Mouse (Mus musculus): ENCODE results near the gene Traf1. TPM values are rescaled to one million over a fixed set of nuclear protein-coding genes. Genes with fewer than 3 reads are reported as not detected.

The Traf1 gene
- total and polyA plus RNA-seq, 3 experiments = 1.2 to 2.0 (median 1.2) TPM

GRCm38 (mm10) chr2:34903191-34903590 lies 58.4 kb downstream of the Traf1 start:
- 97% methylated on average over 7 of the region's 7 CpGs for WGBS
- Histone ChIP-seq H3K79me2 (replicated peaks; ENCODE audit: control insufficient read depth, insufficient read depth, low read length) (no peaks in the 10 kb centered on the region), H3K9ac (ENCODE audit: low read depth, low read length) (no peak overlapping the region), H3K27me3 (ENCODE audit: control insufficient read depth, insufficient read depth, low read length) (no peaks in the 10 kb centered on the region), H3K4me3 (no peak overlapping the region), H3K36me3 (ENCODE audit: control insufficient read depth, insufficient read depth, low read length) (no peaks in the 10 kb centered on the region), H3K4me1 (ENCODE audit: control insufficient read depth, insufficient read depth, low read length) (no peaks in the 10 kb centered on the region; the same call in 1 of the 2 replicates), H3K27ac (no peak overlapping the region)
- no peak for DNase-seq
- intact Hi-C loops (cut with DNase I) = loop anchor here (5.0 to 10.0 kb wide), 2 partner anchors 69 to 128 kb away; partner anchors contain the start of gene Hspa5
- no peak for TF ChIP-seq POLR2A (IDR thresholded peaks at IDR 0.05; ENCODE audit: insufficient read depth, low read depth, low read length)
- no peak for TF ChIP-seq CTCF (IDR thresholded peaks at IDR 0.05)
- no peak for TF ChIP-seq EP300 (IDR thresholded peaks at IDR 0.05; ENCODE audit: insufficient read depth, low read depth, low read length)

GRCm38 (mm10) chr2:34902731-34903130 lies 58.8 kb downstream of the Traf1 start:
- intact Hi-C loops (cut with DNase I) = loop anchor here (5.0 to 10.0 kb wide), 2 partner anchors 70 to 128 kb away; partner anchors contain the start of gene Hspa5
- 79% methylated on average over 6 of the region's 6 CpGs for WGBS
- no peaks in the 10 kb centered on the region for H3K36me3 ChIP-seq (ENCODE audit: control insufficient read depth, insufficient read depth, low read length)
- no peak for DNase-seq
- no peaks in the 10 kb centered on the region for H3K27me3 ChIP-seq (ENCODE audit: control insufficient read depth, insufficient read depth, low read length)
- H3K79me2 ChIP-seq (replicated peaks; ENCODE audit: control insufficient read depth, insufficient read depth, low read length) = no peaks in the 10 kb centered on the region
- H3K9ac ChIP-seq (ENCODE audit: low read depth, low read length) = no peak overlapping the region
- H3K4me3 ChIP-seq = no peak overlapping the region
- H3K27ac ChIP-seq = no peak overlapping the region
- no peaks in the 10 kb centered on the region; the same call in 1 of the 2 replicates for H3K4me1 ChIP-seq (ENCODE audit: control insufficient read depth, insufficient read depth, low read length)
- TF ChIP-seq EP300 (IDR thresholded peaks at IDR 0.05; ENCODE audit: insufficient read depth, low read depth, low read length) = no peak
- no peak for TF ChIP-seq POLR2A (IDR thresholded peaks at IDR 0.05; ENCODE audit: insufficient read depth, low read depth, low read length)
- no peak for TF ChIP-seq CTCF (IDR thresholded peaks at IDR 0.05)

- Histone ChIP-seq H3K36me3 (ENCODE audit: control insufficient read depth, insufficient read depth, low read length) (no peaks in the 10 kb centered on the region), H3K4me1 (ENCODE audit: control insufficient read depth, insufficient read depth, low read length) (no peaks in the 10 kb centered on the region; the same call in 1 of the 2 replicates), H3K27me3 (ENCODE audit: control insufficient read depth, insufficient read depth, low read length) (no peaks in the 10 kb centered on the region), H3K4me3 (no peak overlapping the region), H3K27ac (no peak overlapping the region), H3K9ac (ENCODE audit: low read depth, low read length) (no peak overlapping the region), H3K79me2 (replicated peaks; ENCODE audit: control insufficient read depth, insufficient read depth, low read length) (no peaks in the 10 kb centered on the region)
- no peak for DNase-seq
- no peak for TF ChIP-seq EP300 (IDR thresholded peaks at IDR 0.05; ENCODE audit: insufficient read depth, low read depth, low read length)
- TF ChIP-seq CTCF (IDR thresholded peaks at IDR 0.05) = no peak
- TF ChIP-seq POLR2A (IDR thresholded peaks at IDR 0.05; ENCODE audit: insufficient read depth, low read depth, low read length) = no peak
- WGBS = 83% methylated on average over 4 of the region's 4 CpGs
- intact Hi-C loops (cut with DNase I) = loop anchor here (5.0 to 10.0 kb wide), 2 partner anchors 71 to 127 kb away; partner anchors contain the start of gene Hspa5
Observed at GRCm38 (mm10) chr2:34901726-34902125, 59.8 kb downstream of the Traf1 start.

GRCm38 (mm10) chr2:34900412-34900811 lies 61.2 kb downstream of the Traf1 start:
- TF ChIP-seq EP300 (IDR thresholded peaks at IDR 0.05; ENCODE audit: insufficient read depth, low read depth, low read length) (no peak), CTCF (IDR thresholded peaks at IDR 0.05) (no peak), POLR2A (IDR thresholded peaks at IDR 0.05; ENCODE audit: insufficient read depth, low read depth, low read length) (no peak)
- intact Hi-C loops (cut with DNase I) = loop anchor here (5.0 to 10.0 kb wide), 2 partner anchors 72 to 126 kb away; partner anchors contain the start of gene Hspa5
- no peak for DNase-seq
- no peak overlapping the region for H3K4me3 ChIP-seq
- H3K36me3 ChIP-seq (ENCODE audit: control insufficient read depth, insufficient read depth, low read length) = no peaks in the 10 kb centered on the region
- H3K4me1 ChIP-seq (ENCODE audit: control insufficient read depth, insufficient read depth, low read length) = no peaks in the 10 kb centered on the region; the same call in 1 of the 2 replicates
- no peak overlapping the region for H3K27ac ChIP-seq
- no peak overlapping the region for H3K9ac ChIP-seq (ENCODE audit: low read depth, low read length)
- no peaks in the 10 kb centered on the region for H3K27me3 ChIP-seq (ENCODE audit: control insufficient read depth, insufficient read depth, low read length)
- no peaks in the 10 kb centered on the region for H3K79me2 ChIP-seq (replicated peaks; ENCODE audit: control insufficient read depth, insufficient read depth, low read length)
- 95% methylated on average over 1 of the region's 1 CpGs for WGBS

- H3K27ac ChIP-seq = no peak overlapping the region
- no peak for DNase-seq
- intact Hi-C loops (cut with DNase I) = loop anchor here (5.0 to 10.0 kb wide), 2 partner anchors 73 to 125 kb away; partner anchors contain the start of gene Hspa5
- H3K9ac ChIP-seq (ENCODE audit: low read depth, low read length) = no peak overlapping the region
- no peak overlapping the region for H3K4me3 ChIP-seq
- no peaks in the 10 kb centered on the region for H3K36me3 ChIP-seq (ENCODE audit: control insufficient read depth, insufficient read depth, low read length)
- WGBS = 83% methylated on average over 11 of the region's 11 CpGs
- no peaks in the 10 kb centered on the region for H3K27me3 ChIP-seq (ENCODE audit: control insufficient read depth, insufficient read depth, low read length)
- H3K79me2 ChIP-seq (replicated peaks; ENCODE audit: control insufficient read depth, insufficient read depth, low read length) = no peaks in the 10 kb centered on the region
- no peaks in the 10 kb centered on the region; the same call in 1 of the 2 replicates for H3K4me1 ChIP-seq (ENCODE audit: control insufficient read depth, insufficient read depth, low read length)
- TF ChIP-seq POLR2A (IDR thresholded peaks at IDR 0.05; ENCODE audit: insufficient read depth, low read depth, low read length) (no peak), CTCF (IDR thresholded peaks at IDR 0.05) (no peak), EP300 (IDR thresholded peaks at IDR 0.05; ENCODE audit: insufficient read depth, low read depth, low read length) (no peak)
Observed at GRCm38 (mm10) chr2:34899682-34900081, 61.9 kb downstream of the Traf1 start.

DNA sequence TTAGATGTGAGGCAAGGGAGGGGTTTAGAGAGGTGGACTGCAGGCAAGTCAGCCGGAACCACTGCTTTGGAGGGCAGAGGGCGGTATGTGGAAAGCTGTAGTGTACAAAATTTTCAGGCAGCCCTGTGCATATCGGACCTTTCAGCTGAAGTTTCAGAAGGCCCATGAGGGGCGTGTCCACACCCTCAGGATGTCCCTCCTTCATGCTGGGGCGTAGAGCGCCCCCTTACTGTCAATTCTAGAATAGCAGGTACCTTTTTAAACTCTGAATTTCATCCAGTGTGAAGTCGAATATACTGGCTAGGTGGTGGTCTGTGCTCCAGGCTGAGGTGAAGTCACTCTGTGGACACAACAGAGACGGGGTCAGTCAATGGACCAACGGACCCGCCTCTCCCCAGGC lies 63.8 kb downstream of the Traf1 start:
- 35% methylated on average over 10 of the region's 10 CpGs for WGBS
- intact Hi-C loops (cut with DNase I) = no loop called here
- Histone ChIP-seq H3K4me1 (ENCODE audit: control insufficient read depth, insufficient read depth, low read length) (no peaks in the 10 kb centered on the region), H3K36me3 (ENCODE audit: control insufficient read depth, insufficient read depth, low read length) (no peaks in the 10 kb centered on the region), H3K79me2 (replicated peaks; ENCODE audit: control insufficient read depth, insufficient read depth, low read length) (no peaks in the 10 kb centered on the region), H3K27me3 (ENCODE audit: control insufficient read depth, insufficient read depth, low read length) (no peaks in the 10 kb centered on the region), H3K27ac (no peak overlapping the region), H3K4me3 (no peak overlapping the region), H3K9ac (ENCODE audit: low read depth, low read length) (no peak overlapping the region)
- TF ChIP-seq POLR2A (IDR thresholded peaks at IDR 0.05; ENCODE audit: insufficient read depth, low read depth, low read length) (no peak), CTCF (IDR thresholded peaks at IDR 0.05) (peak; percentile 76)
- peak in 1 of 2 experiments; percentile 19 for DNase-seq

All from heart, adult 2 months (tissue).